Mouse (Mus musculus): ENCODE results near the gene Gm49366.
A peak's percentile ranks its signal among the peaks of the same experiment; 100 is the strongest.
"Not testable (repeated sequence)": the region's sequence is repeated elsewhere in the genome, so short reads cannot be mapped to it uniquely, and the experiment has no call there.

Gm49366 gene

GRCm38 (mm10) chr12:84032854-84033253 lies 5.9 kb upstream of the Gm49366 start:
- DNase-seq (ENCODE audit: low read depth): no peak

- not testable (repeated sequence) for DNase-seq (ENCODE audit: low read depth)
These were observed 5.4 kb upstream of the Gm49366 start for GRCm38 (mm10) chr12:84033302-84033701.

- no peak for DNase-seq (ENCODE audit: low read depth)
These were observed 4.6 kb upstream of the Gm49366 start for GRCm38 (mm10) chr12:84034108-84034507.

GRCm38 (mm10) chr12:84038241-84038640 lies 494 bp upstream of the Gm49366 start, which contains the start of gene Acot4:
Gene Acot4, plus strand, starts transcription at chr12:84038379.
- DNase-seq (ENCODE audit: low read depth): not testable (repeated sequence)

DNA sequence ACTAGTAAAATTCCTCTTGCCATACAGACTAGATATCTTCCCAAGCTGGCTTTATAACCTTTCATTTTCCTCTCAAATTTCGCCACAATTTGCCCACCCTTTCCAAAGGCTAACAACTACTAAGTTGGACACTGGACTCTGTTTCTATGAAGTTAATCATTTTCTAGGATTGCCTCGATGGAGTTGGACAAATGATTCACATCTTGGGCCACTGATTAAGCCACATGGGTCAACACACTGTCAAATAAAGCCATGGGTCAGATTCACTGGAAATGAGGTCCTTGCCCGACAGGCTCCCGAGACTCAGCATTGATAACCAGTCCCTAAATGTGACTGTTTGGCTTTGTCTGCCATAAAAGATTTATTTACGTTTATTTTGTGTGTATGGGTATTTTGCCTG lies 3.5 kb downstream of the Gm49366 start:
- DNase-seq (ENCODE audit: low read depth): no peak

DNA sequence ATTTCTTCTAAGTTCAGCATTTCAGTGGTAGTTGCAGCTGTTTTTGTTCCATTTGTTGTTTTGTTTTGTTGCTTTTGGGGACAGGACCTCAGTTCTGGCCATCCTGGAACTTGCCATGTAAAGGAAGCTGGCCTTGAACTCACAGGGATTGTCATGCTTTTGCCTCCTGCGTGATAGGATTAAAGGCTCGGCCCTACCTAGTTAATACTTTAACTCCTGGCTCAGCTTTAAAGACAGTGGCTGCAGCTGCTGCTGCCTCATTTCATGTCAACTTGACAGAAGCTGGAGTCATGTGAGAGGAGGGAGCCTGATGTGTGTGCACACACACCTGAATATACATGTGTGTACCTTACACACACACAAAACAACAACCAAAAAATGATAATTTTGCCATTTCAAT lies 5.3 kb downstream of the Gm49366 start:
- DNase-seq (ENCODE audit: low read depth): no peak

- no peak for DNase-seq (ENCODE audit: low read depth)
These were observed 8.2 kb downstream of the Gm49366 start for GRCm38 (mm10) chr12:84046906-84047305.

- DNase-seq (ENCODE audit: low read depth): not testable (repeated sequence)
These were observed 12.0 kb downstream of the Gm49366 start for GRCm38 (mm10) chr12:84050744-84051143.

- DNase-seq (ENCODE audit: low read depth): no peak
These were observed 13.3 kb downstream of the Gm49366 start, which contains the start of gene Acot3 for GRCm38 (mm10) chr12:84051937-84052474. Gene Acot3, plus strand, starts transcription at chr12:84052144.

DNA sequence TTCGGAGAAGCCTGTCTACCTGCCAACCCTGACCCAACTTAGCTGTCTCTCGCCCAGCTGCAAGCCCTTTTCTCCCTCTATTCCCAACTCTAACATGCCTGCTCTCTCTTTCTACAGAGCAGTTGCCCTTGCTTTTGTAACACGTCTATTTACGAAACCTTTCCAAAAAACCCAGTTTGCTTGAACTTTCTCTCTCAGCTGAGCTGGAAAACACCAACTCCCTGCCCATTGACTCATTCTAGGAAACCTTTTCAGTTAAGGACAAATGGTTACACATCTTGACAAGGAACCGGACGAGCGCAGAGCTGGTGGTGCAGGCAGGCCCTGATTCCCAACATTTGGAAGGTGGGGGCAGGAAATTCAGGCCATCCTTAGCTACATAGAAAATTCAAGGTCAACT lies 13.9 kb downstream of the Gm49366 start:
- no peak for DNase-seq (ENCODE audit: low read depth)

DNA sequence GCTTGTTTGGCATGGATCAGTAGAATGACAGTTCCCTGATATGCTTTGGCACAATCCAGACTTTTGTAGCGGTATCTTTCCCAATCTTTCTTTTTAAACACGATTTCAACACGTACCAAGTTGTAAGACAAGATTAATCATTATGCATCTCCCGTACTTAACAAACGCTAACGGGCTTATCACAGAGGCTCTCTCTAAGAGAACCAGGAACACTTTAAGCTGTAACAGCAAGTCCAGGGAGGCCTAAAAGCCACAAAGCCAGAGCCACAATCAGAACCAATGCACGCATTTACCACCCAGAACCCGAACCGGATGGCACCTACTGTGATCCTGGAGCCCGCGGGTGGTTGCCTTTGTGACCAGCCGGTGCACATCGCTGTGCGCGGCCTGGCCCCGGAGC lies 14.4 kb downstream of the Gm49366 start:
- no peak for DNase-seq (ENCODE audit: low read depth)

DNA sequence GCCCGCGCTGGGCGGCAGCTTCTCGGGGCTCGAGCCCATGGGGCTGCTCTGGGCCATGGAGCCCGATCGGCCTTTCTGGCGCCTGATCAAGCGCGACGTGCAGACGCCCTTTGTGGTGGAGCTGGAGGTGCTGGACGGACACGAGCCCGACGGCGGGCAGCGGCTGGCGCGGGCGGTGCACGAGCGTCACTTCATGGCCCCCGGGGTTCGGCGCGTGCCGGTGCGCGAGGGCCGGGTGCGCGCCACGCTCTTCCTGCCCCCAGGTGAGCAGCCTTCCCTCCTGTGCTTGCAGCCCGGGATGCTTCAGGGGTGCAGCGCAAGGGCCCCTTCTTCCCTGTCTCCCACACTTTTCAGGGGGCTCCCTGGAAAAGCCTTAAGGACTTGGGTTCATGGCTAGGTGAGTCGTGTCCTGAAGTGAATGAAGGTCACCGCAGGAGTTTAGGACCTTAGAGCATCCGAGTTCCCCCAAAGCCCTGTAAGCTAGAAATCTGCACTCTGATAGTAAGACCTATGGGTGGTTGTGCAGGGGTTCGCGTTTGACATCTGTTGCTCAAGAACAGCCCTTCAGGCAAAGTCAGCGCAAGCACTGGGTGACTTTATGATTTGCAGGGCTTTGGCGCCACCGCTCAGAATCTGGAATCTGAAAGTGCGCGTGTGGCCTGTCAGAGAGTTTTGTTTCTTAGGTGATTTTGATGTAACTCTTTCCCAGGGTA lies 15.1 kb downstream of the Gm49366 start:
- no peak for DNase-seq (ENCODE audit: low read depth)

DNA sequence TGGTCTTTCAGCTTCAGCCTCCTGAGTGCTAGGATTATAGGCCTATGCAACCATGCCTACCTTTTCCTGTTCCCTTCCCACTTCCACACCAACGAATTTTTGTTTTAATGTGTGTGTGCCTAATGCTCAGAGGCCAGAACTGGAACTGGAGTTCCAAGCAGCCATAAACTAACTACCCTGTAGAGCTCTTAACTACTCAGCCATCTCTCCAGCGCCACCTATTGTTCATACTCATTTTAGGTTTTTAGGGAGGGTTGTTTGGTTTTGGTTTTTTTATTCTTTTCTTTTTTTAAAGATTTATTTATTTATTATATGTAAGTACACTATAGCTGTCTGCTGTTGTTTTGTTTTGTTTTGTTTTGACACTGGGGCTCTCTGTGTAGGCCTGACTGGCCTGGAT lies 22.2 kb downstream of the Gm49366 start:
- DNase-seq (ENCODE audit: low read depth): peak; percentile 66

GRCm38 (mm10) chr12:84062336-84062735 lies 23.6 kb downstream of the Gm49366 start:
- no peak for DNase-seq (ENCODE audit: low read depth)

- DNase-seq (ENCODE audit: low read depth): no peak
These were observed 24.5 kb downstream of the Gm49366 start for GRCm38 (mm10) chr12:84063228-84063627.

DNA sequence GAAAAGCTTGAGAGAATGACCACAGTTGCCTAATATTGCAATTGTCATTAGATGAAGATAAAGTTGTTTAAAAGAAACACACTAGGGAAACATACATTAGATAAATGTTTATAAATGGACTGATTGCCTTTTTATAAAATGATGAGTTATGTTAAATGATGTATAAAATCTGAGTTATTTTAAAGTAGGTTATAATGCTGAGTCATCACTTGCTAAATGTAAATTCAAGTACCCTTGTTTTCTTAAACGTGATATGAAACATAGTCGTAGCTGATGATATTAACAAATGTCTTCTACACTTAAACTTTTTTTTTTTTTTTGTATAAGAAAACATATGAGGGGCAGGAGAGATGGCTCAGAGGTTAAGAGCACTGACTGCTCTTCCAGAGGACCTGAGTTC lies 25.1 kb downstream of the Gm49366 start:
- no peak for DNase-seq (ENCODE audit: low read depth)

DNA sequence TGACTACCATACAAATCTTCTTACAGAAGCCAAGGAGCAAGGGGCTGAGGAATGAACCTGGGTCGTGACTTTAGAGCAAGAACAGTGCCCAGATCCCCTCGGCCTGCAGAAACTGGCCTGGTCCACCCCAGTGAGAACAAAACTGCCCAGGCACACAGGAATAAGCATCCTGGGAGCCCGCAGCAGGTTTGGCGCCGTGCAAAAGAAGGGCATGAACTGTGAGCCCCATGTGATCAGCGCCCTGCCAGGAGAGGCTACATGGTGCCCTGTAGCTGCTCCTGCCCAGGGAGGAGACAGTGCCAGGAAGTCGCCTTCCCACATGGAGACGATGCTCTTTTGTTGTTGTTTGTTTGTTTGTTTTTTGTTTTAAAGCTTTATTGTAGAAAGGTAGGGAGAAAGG lies 25.9 kb downstream of the Gm49366 start:
- no peak for DNase-seq (ENCODE audit: low read depth)

DNA sequence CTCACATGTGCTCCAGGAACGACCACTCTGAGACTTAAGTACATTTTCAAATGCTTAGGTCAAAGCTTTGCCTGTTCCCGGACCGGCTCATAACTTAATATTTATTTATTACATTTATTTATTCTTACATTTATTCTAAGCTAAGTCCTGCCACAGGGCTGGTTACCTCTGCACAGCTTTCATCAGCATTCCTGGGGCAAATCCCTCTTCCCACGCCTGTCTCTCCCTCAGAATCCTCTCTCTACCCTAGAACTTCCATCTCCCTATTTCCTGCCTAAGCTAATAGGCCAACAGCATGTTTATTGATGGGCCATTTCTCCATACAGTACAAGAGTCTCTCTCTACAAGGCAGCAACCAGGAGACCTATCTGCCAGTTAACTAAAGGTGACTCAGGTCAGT lies 29.0 kb downstream of the Gm49366 start:
- no peak for DNase-seq (ENCODE audit: low read depth)

- no peak for DNase-seq (ENCODE audit: low read depth)
These were observed 29.6 kb downstream of the Gm49366 start for GRCm38 (mm10) chr12:84068296-84068695.

GRCm38 (mm10) chr12:84068986-84069385 lies 30.3 kb downstream of the Gm49366 start, which contains the start of gene Acot5:
Gene Acot5, plus strand, starts transcription at chr12:84069325.
- no peak for DNase-seq (ENCODE audit: low read depth)

DNA sequence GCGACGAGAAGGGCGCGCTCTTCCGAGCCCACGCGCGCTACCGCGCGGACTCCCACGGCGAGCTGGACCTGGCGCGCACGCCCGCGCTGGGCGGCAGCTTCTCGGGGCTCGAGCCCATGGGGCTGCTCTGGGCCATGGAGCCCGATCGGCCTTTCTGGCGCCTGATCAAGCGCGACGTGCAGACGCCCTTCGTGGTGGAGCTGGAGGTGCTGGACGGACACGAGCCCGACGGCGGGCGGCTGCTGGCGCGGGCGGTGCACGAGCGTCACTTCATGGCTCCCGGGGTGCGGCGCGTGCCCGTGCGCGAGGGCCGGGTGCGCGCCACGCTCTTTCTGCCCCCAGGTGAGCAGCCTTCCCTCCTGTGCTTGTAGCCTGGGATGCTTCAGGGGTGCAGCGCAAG lies 30.8 kb downstream of the Gm49366 start:
- not testable (repeated sequence) for DNase-seq (ENCODE audit: low read depth)

GRCm38 (mm10) chr12:84071696-84072095 lies 33.0 kb downstream of the Gm49366 start:
- DNase-seq (ENCODE audit: low read depth): no peak

DNA sequence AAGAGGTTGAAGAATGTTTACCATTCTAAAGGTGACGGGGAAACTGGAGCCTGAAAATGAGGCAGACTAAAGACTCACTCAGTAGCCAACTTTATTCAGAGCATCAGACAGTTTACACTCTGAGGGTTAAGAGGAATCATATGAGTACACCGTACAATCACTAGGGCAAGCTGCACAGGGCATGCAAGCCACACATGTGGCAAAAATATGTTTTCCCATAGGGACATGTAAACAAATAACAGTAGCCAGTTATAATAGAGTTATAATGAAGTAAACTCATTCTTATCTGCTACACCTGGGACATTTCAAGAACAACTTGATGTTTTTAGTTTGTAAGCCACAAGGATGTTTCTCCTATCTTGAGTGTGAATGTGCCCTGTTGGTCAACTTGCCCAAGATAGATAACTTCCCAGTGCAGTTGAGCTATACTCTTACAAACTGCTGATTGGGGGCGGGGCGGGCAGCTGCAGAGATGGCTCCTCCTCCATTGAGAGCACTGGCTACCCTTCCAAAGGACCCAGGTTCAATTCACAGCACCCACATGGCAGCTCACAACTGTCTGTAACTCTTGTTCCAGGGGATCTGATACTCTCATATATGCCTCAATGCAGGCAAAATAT lies 38.7 kb downstream of the Gm49366 start:
- no peak for DNase-seq (ENCODE audit: low read depth)

Measured in c-Kit-positive CD71-negative TER-119-negative erythroid progenitor cells, embryonic 14.5 days (primary cell).